Mouse (Mus musculus) olfactory bulb, adult 2 months (tissue): ENCODE measurements around the gene Jam2.

Source experiments
- CTCF ChIP-seq: fragments of 200-500 bp; IDR thresholded peaks from 2 replicates; pipeline ENCODE4 v1.5.1; 2012; ENCODE audit warnings: low read depth, mild to moderate bottlenecking, low read length, moderate library complexity; ENCODE audit not compliant: insufficient read depth
- POLR2A ChIP-seq: fragments of 200-500 bp; IDR thresholded peaks from 2 replicates; pipeline ENCODE4 v1.6.1; 2012; ENCODE audit warnings: mild to moderate bottlenecking, low read depth, low read length, moderate library complexity; ENCODE audit not compliant: insufficient read depth

DNA sequence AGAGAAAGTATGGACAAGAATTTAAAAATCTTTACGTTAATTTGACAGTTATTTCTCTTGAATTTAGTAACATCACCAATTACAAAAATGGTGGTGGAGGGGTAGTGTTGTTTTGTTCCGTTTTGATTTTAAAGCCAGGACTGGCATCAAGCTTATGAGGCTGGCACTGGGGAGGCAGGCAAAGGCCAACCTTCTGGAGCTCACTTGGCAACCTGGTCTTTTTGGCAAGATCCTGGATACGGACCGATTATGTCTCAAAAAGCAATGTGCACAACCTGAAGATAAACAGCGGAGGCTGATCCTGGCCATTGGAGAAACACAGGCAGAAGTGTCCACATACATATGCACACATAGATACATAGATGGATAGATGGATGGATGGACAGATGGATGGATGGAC is 58.8 kb downstream of the Jam2 start:
- TF ChIP-seq CTCF (no peak), POLR2A (no peak)
